Mouse (Mus musculus): ENCODE measurements around the gene Calhm3.
A peak's percentile ranks its signal among the peaks of the same experiment; 100 is the strongest.

The Calhm3 gene

DNA sequence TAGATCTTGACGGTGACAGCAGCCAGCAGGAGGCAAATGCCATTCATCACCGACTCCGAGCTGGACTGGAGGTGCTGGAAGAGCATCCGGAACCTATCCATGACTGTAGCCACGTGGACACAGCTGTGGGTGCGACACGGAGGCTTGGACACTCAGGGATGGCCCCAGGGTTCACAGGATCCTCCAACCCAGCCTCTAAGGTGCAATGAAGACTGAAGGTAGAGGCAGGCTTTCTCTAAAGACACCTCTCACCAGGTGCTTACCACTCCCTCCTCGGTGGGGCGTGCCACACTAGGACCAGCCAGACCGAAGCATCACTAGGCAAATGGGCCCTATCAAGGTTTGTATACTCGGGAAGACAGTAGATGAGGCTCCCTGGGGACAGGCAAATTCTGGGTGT lies at the start of gene Calhm3:
Calhm3 (minus strand) TSS at position 101 of the 400 bp plus-strand sequence.
- DNase-seq (ENCODE audit: low read depth, low spot score) = no peak

GRCm38 (mm10) chr19:47206126-47206525 lies 48.6 kb upstream of the Calhm3 start:
- DNase-seq (ENCODE audit: low read depth, low spot score) = no peak

- no peak for DNase-seq (ENCODE audit: low read depth, low spot score)
Measured at GRCm38 (mm10) chr19:47204653-47205052, 47.1 kb upstream of the Calhm3 start.

GRCm38 (mm10) chr19:47203042-47203441 lies 45.5 kb upstream of the Calhm3 start:
- no peak for DNase-seq (ENCODE audit: low read depth, low spot score)

GRCm38 (mm10) chr19:47202429-47202828 lies 44.9 kb upstream of the Calhm3 start:
- no peak for DNase-seq (ENCODE audit: low read depth, low spot score)

DNA sequence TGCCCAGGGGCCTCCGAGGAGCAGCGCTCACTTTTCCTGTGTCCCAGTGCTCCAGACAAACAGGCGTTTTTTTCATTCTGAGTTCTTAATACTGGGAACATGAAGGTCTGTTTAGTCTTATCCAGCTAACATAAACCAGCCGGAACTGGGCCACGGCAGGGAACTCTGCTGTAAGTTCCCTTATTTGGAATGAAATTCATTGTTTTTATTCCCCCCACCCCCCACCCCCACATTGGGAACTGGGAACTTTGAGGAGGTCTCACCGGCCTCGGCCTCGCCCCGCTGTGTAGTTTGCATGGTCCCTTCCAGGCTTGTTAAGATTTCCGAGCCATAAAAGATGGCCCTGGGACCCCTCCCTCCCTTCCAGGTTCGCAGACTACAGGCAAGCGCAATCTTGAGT lies 44.4 kb upstream of the Calhm3 start:
- no peak for DNase-seq (ENCODE audit: low read depth, low spot score)

- no peak for DNase-seq (ENCODE audit: low read depth, low spot score)
Measured at GRCm38 (mm10) chr19:47198671-47199350, 41.2 kb upstream of the Calhm3 start.

DNA sequence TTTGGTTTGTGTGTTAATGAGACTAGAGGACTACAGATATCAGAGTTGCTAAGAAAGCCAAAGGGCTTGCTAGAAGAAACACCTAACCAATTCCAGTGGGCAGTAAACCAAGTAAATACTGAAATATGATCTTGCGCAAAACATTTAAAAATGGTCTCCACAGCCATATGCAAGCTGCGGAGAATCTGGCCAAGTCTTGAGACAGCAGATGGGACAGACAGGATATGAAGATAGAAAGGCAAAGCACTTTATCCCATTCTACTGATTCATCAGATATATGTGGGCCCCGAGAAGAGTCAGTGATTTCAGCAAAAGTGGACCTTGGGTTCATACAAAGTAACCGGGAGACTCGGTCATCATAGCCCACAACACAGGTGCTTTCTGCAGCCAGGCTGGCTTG lies 34.6 kb upstream of the Calhm3 start:
- no peak for DNase-seq (ENCODE audit: low read depth, low spot score)

DNA sequence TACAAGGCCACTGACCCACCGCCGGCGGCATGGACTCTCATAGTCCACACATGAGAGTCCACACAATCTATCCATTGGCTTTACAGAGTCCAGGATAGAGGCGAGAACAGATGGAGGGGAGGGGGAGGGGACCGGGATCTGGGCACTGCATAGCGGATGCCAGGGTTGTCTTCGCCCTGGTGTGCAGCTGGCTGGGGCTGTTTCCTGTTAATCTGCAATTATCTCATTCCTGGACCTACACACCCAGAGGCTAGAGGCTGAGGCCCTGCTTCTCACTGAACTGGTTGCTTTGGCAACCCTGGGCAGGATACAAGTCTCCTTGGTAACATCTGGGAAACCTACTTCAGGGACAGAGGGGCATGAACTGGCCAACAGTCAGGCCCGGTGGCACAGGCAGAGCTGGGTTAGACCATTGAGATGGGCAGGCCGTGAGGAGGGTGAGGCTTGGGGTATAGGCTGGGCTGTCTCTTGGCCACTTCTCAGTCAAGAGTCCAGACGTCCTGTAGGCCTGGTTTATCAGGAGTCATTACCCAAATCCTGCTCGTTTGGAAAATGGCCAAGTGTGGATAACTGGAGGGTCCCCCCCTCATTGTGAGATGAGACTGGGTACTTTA lies 31.1 kb upstream of the Calhm3 start:
- no peak for DNase-seq (ENCODE audit: low read depth, low spot score)

GRCm38 (mm10) chr19:47186514-47187275 lies 29.1 kb upstream of the Calhm3 start:
- DNase-seq (ENCODE audit: low read depth, low spot score) = no peak

- no peak for DNase-seq (ENCODE audit: low read depth, low spot score)
Measured at GRCm38 (mm10) chr19:47184736-47185135, 27.2 kb upstream of the Calhm3 start.

- no peak for DNase-seq (ENCODE audit: low read depth, low spot score)
Measured at GRCm38 (mm10) chr19:47184221-47184620, 26.7 kb upstream of the Calhm3 start.

- no peak for DNase-seq (ENCODE audit: low read depth, low spot score)
Measured at GRCm38 (mm10) chr19:47180011-47180410, 22.4 kb upstream of the Calhm3 start.

GRCm38 (mm10) chr19:47179272-47179809 lies 21.8 kb upstream of the Calhm3 start:
- DNase-seq (ENCODE audit: low read depth, low spot score) = no peak

DNA sequence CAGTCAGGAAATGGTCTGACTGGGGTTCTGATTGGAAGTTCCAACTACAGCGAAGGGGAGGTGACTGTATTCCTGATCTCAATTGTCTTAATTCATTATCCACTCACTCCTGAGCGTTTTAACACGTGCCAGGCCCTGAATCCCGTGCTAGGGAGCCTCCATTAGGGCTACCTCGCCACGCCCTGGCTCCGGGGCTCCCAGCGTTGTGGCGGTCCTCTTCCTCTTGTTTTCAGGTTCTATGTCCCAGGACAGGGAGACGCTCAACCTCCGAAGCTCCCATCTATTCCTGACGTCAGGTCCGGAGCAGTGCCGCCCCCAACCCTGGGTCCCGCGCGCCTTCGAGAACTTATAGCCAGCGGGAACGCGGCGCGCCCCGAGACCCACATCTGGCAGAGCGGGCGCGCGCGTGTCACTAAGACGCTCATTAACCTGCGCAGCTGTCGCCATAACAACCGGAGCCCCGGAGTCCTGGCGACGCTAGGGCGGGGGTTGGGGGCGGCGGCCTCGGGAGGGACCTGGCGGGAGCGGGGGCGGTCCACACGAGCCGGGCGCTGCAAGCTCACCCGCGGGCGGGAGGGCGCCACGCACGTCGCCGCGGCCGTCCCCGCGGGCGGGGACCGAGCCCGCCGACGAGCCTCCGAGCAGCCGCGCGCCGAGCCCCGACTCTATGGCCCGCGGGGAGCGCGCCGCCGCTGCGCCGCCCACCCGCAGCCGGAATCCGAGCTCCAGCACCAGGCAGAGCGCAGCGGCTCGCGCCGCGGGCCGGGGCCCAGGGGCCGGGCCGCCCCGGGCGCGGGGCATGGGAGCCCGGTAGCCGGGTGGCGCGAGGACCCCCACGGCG lies 21.1 kb upstream of the Calhm3 start, which contains the start of gene Neurl1a:
Neurl1a (plus strand) TSS at position 390 of the 841 bp plus-strand sequence.
- DNase-seq (ENCODE audit: low read depth, low spot score) = peak; percentile 51

DNA sequence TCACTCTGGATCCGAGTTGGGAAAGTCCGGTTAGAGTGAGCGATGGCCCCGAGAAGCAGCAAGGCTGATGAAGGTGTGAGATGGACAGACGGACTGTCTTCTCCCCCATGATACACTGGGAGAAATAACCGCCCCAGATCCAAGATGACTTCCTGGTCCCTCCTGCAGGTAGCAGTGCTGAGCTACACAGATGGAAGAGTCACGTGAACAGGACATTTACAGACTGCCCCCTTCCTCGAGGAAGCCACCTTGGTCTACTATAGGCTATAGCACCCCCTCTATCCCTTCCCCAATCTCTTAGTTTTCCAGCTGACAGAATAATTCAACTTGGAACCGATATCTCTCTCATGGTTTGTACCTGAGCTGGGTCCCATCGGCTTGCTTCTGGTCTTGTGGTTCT lies 20.4 kb upstream of the Calhm3 start:
- DNase-seq (ENCODE audit: low read depth, low spot score) = no peak

GRCm38 (mm10) chr19:47176916-47177505 lies 19.4 kb upstream of the Calhm3 start:
- no peak for DNase-seq (ENCODE audit: low read depth, low spot score)

DNA sequence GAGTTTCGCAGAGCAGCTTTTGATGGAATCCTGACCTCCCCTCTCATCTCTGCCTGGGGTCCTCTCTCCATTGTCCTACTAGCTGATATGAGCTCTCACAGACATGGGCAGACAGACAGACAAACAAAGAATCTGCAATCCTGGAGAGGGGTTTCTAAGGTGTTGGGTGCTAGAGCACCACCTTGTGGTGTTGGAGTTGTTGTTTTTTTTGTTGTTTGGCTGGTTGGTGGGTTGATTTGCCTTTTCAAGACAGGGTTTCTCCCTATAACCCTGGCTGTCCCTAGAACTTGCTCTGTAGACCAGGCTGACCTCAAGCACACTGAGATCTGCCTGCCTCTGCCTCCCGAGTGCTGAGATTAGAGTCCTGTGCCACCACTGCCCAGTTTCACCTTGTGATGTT lies 17.9 kb upstream of the Calhm3 start:
- no peak for DNase-seq (ENCODE audit: low read depth, low spot score)

DNA sequence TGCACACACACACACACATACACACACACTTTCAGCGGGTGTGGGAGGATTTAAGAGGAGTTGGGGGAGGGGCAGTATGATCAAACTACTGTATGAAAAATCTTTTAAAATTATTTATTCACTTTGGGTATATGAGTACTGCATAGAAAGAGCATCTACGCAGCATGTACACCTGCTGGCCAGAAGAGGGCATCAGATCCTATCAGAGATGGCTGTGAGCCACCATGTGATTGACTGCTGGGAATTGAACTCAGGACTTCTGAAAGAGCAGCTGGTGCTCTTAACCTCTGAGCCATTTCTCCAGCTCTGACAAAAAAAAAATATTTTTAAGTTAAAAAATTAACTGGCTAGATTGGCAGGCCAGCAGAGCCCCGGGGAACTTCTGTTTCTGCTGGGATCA lies 17.0 kb upstream of the Calhm3 start:
- no peak for DNase-seq (ENCODE audit: low read depth, low spot score)

DNA sequence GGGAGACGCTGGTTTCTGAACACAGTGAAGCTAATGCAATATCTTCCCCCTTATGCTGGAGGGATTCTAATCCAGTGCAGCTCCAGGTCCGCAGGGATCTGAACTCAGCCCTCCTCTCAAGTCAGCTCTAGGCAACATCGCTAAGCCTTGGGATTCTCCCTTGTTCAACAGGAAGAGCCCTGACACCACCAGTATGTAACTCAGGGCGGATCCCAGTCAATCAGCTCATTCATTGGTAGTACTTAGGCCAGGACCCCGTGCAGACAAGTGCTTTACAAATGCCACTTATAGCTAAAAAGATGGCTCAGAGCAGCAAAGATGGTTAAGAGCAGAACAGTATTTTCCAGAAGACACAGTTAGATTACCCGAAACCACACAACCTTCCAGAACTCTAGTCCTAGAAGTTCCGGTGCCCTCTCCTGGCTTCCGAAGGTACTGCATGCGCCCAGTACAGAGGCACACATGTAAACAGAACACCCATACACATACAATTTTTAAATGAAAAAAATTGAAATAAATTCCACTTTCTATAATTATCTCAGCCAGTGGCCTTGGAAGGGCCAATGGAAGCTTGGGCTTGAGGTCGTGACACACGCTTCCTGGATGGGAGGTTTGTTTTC lies 11.3 kb upstream of the Calhm3 start:
- DNase-seq (ENCODE audit: low read depth, low spot score) = peak; percentile 66

DNA sequence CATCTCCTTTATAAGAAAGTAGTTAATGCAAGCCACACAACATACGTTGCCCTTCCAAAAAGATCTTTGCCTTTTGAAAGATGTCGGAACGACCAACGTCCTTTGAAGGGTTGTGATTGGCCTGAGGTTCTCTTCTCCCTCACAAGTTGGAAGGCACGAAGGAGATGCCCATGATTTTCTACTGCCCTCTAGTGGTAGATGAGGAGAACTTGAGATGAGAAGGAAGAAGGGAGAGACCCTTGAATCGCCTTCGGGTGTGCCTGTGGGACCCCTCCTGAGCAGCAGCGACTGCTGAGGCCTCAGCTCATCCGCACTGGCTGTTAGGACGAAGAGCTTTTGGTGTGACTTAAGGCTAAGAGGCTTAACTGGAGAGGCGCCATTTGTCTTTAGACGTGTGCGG lies 10.7 kb upstream of the Calhm3 start:
- DNase-seq (ENCODE audit: low read depth, low spot score) = peak; percentile 60
